Mouse (Mus musculus) forebrain, postnatal 0 days (tissue): ENCODE measurements around the gene Foxo3. TPM values are rescaled to one million over a fixed set of nuclear protein-coding genes. Genes with fewer than 3 reads are reported as not detected.

ENCODE experiments used
- ATAC-seq: fragments of 200-750 bp; cut with Nextera tagmentation; 2 replicates; pipeline ENCODE4 v1.8.0; 2017; ENCODE audit warnings: mild to moderate bottlenecking, moderate library complexity
- DNase-seq: peaks from one replicate; pipeline ENCODE4 v3.0.0-alpha.2; 2015
- H3K27ac ChIP-seq: fragments of 300-500 bp; sonication (generic); 2 replicates; pipeline ENCODE4 v1.5.1; 2014; ENCODE audit warnings: low read depth, mild to moderate bottlenecking, antibody characterized with exemption, low read length, moderate library complexity, mixed read lengths
- H3K27me3 ChIP-seq: fragments of 300-500 bp; sonication (generic); 2 replicates; pipeline ENCODE4 v1.6.1; 2014; ENCODE audit warnings: mild to moderate bottlenecking, low read length, mixed read lengths; ENCODE audit not compliant: insufficient read depth
- H3K36me3 ChIP-seq: fragments of 300-500 bp; sonication (generic); 2 replicates; pipeline ENCODE4 v1.6.1; 2014; ENCODE audit warnings: mild to moderate bottlenecking, moderate library complexity; ENCODE audit not compliant: insufficient read depth
- H3K4me1 ChIP-seq: fragments of 300-500 bp; sonication (generic); 2 replicates; pipeline ENCODE4 v1.6.1; 2014; ENCODE audit warnings: antibody characterized with exemption; ENCODE audit not compliant: insufficient read depth
- H3K4me2 ChIP-seq: fragments of 300-500 bp; sonication (generic); 2 replicates; pipeline ENCODE4 v1.6.1; 2014; ENCODE audit warnings: low read depth, mild to moderate bottlenecking, moderate library complexity
- H3K4me3 ChIP-seq: fragments of 300-500 bp; sonication (generic); 2 replicates; pipeline ENCODE4 v1.5.1; 2014; ENCODE audit warnings: low read depth, low read length, mixed read lengths
- H3K9ac ChIP-seq: fragments of 300-500 bp; sonication (generic); 2 replicates; pipeline ENCODE4 v1.6.1; 2014; ENCODE audit warnings: mild to moderate bottlenecking
- H3K9me3 ChIP-seq: fragments of 300-500 bp; sonication (generic); 2 replicates; pipeline ENCODE4 v1.6.1; 2016; ENCODE audit warnings: low read length
- CTCF ChIP-seq: sonication (generic); IDR thresholded peaks from 2 replicates; pipeline ENCODE4 v1.5.1; 2016; ENCODE audit warnings: antibody characterized with exemption, control low read depth, low read depth
- WGBS: fragments of 180-500 bp; shearing (Covaris S2); extraction: QIAGEN DNeasy Blood & Tissue Kit; methylation state at CpG from one replicate; pipeline ENCODE4 v1.1.7; 2014; 5-methylcytosine and 5-hydroxymethylcytosine counted together
- polyA plus RNA-seq: library from polyadenylated mRNA; unstranded; fragments of >200 nt; fragmentation: Nextera tagmentation; extraction: Ambion mirVana; gene quantifications from 2 replicates; pipeline ENCODE4 v1.2.1, GENCODE M21; 2015
- total RNA-seq: library from RNA; depleted of rRNA; stranded (reverse); fragments of >200 nt; gene quantifications from 2 replicates; pipeline ENCODE4 v1.2.3, GENCODE M21; 2014

Foxo3 gene
- total and polyA plus RNA-seq, 2 experiments from 2014 or later = 6.5 to 29.1 TPM

GRCm38 (mm10) chr10:42241775-42242174, 34.8 kb downstream of the Foxo3 start:
- WGBS = 61% methylated on average over 4 of the region's 4 CpGs
- ATAC-seq (peak; percentile 40; the same call in 1 of the 2 replicates), DNase-seq (no peak)
- H3K36me3 ChIP-seq = no peaks in the 10 kb centered on the region
- no peak overlapping the region for H3K9ac ChIP-seq
- H3K4me1 ChIP-seq = no peaks in the 10 kb centered on the region
- TF ChIP-seq CTCF = no peak
- H3K4me3 ChIP-seq = no peak overlapping the region
- no peak overlapping the region for H3K4me2 ChIP-seq
- H3K27ac ChIP-seq = no peak overlapping the region
- no peaks in the 10 kb centered on the region for H3K9me3 ChIP-seq
- no peaks in the 10 kb centered on the region for H3K27me3 ChIP-seq

GRCm38 (mm10) chr10:42239810-42240111, 36.8 kb downstream of the Foxo3 start:
- no peak for ATAC-seq
- no peaks in the 10 kb centered on the region for H3K36me3 ChIP-seq
- H3K27me3 ChIP-seq = no peaks in the 10 kb centered on the region
- no peak overlapping the region for H3K27ac ChIP-seq
- TF ChIP-seq CTCF = no peak
- no peak overlapping the region for H3K4me2 ChIP-seq
- DNase-seq = no peak
- H3K4me3 ChIP-seq = no peak overlapping the region
- 86% methylated on average over 6 of the region's 6 CpGs for WGBS
- H3K4me1 ChIP-seq = no peaks in the 10 kb centered on the region
- H3K9ac ChIP-seq = no peak overlapping the region
- no peaks in the 10 kb centered on the region for H3K9me3 ChIP-seq

GRCm38 (mm10) chr10:42238923-42239809, 37.4 kb downstream of the Foxo3 start:
- H3K9ac ChIP-seq = no peak overlapping the region
- no peak overlapping the region for H3K27ac ChIP-seq
- no peak overlapping the region for H3K4me2 ChIP-seq
- no peaks in the 10 kb centered on the region for H3K9me3 ChIP-seq
- WGBS = 76% methylated on average over 15 of the region's 15 CpGs
- ATAC-seq = no peak
- H3K4me3 ChIP-seq = no peak overlapping the region
- no peaks in the 10 kb centered on the region for H3K27me3 ChIP-seq
- no peaks in the 10 kb centered on the region for H3K4me1 ChIP-seq
- no peaks in the 10 kb centered on the region for H3K36me3 ChIP-seq
- DNase-seq = no peak
- no peak for TF ChIP-seq CTCF

- TF ChIP-seq CTCF = no peak
- Histone ChIP-seq H3K4me3 (no peak overlapping the region), H3K27ac (no peak overlapping the region), H3K36me3 (no peaks in the 10 kb centered on the region), H3K9ac (no peak overlapping the region), H3K9me3 (no peaks in the 10 kb centered on the region), H3K4me1 (no peaks in the 10 kb centered on the region; the same call in 1 of the 2 replicates), H3K27me3 (no peaks in the 10 kb centered on the region), H3K4me2 (no peak overlapping the region)
- DNase-seq = no peak
- ATAC-seq = no peak
- WGBS = 21% methylated on average over 5 of the region's 5 CpGs
Observed at GRCm38 (mm10) chr10:42238296-42238695, 38.3 kb downstream of the Foxo3 start.

- TF ChIP-seq CTCF = no peak
- H3K4me1 ChIP-seq = peaks cover 5% of the 10 kb centered on the region; the same call in 1 of the 2 replicates
- H3K9me3 ChIP-seq = no peaks in the 10 kb centered on the region
- no peak for DNase-seq
- H3K36me3 ChIP-seq = no peaks in the 10 kb centered on the region
- no peak overlapping the region for H3K27ac ChIP-seq
- no peaks in the 10 kb centered on the region for H3K27me3 ChIP-seq
- ATAC-seq = no peak
- WGBS = 92% methylated on average over 4 of the region's 4 CpGs
- H3K9ac ChIP-seq = no peak overlapping the region
- no peak overlapping the region for H3K4me3 ChIP-seq
- no peak overlapping the region for H3K4me2 ChIP-seq
Observed at GRCm38 (mm10) chr10:42237556-42237955, 39.0 kb downstream of the Foxo3 start.

- no peak overlapping the region for H3K27ac ChIP-seq
- no peak overlapping the region for H3K9ac ChIP-seq
- H3K27me3 ChIP-seq = no peaks in the 10 kb centered on the region
- H3K9me3 ChIP-seq = no peaks in the 10 kb centered on the region
- ATAC-seq (no peak), DNase-seq (no peak)
- 79% methylated on average over 6 of the region's 6 CpGs for WGBS
- no peaks in the 10 kb centered on the region for H3K36me3 ChIP-seq
- TF ChIP-seq CTCF = no peak
- H3K4me3 ChIP-seq = no peak overlapping the region
- peaks cover 5% of the 10 kb centered on the region; the same call in 1 of the 2 replicates for H3K4me1 ChIP-seq
- H3K4me2 ChIP-seq = no peak overlapping the region
Observed at GRCm38 (mm10) chr10:42235321-42235720, 41.2 kb downstream of the Foxo3 start.

- no peak overlapping the region for H3K4me3 ChIP-seq
- H3K9me3 ChIP-seq = no peaks in the 10 kb centered on the region
- H3K9ac ChIP-seq = no peak overlapping the region
- TF ChIP-seq CTCF = no peak
- 58% methylated on average over 11 of the region's 11 CpGs for WGBS
- H3K27me3 ChIP-seq = no peaks in the 10 kb centered on the region
- DNase-seq = no peak
- no peak overlapping the region for H3K4me2 ChIP-seq
- peaks cover 5% of the 10 kb centered on the region; the same call in 1 of the 2 replicates for H3K4me1 ChIP-seq
- H3K36me3 ChIP-seq = no peaks in the 10 kb centered on the region
- no peak for ATAC-seq
- no peak overlapping the region for H3K27ac ChIP-seq
Observed at GRCm38 (mm10) chr10:42232977-42233376, 43.6 kb downstream of the Foxo3 start.
